Mouse (Mus musculus): ENCODE measurements around the gene Crcp.

The Crcp gene

GRCm38 (mm10) chr5:130059413-130060328 lies 30.6 kb downstream of the Crcp start:
- DNase-seq: peak in 1 of 2 experiments; percentile 37

GRCm38 (mm10) chr5:130060329-130060665 lies 31.2 kb downstream of the Crcp start:
- no peak for DNase-seq

- peak in 1 of 2 experiments; percentile 15 for DNase-seq
Measured at GRCm38 (mm10) chr5:130062096-130062495, 33.0 kb downstream of the Crcp start.

DNA sequence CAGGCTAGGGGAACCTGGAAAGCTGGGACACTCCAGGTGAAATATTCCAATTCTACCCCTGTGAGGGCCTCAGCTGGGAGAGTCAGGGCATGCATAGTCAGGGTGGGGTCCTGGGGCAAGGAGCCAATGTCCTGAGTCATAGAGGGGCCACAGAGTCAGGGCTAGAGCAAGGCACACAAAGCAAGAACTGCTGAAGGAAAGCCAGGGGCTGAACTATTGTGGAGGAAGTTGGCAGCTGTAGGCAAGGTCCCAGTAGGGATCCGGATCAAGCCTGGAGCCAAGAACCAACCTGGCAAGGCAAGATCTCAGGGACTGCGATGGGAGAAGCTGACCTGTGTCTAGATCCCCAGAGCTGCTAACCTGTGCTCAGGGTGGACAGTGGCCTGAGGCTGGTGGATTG lies 34.7 kb downstream of the Crcp start:
- DNase-seq: no peak

DNA sequence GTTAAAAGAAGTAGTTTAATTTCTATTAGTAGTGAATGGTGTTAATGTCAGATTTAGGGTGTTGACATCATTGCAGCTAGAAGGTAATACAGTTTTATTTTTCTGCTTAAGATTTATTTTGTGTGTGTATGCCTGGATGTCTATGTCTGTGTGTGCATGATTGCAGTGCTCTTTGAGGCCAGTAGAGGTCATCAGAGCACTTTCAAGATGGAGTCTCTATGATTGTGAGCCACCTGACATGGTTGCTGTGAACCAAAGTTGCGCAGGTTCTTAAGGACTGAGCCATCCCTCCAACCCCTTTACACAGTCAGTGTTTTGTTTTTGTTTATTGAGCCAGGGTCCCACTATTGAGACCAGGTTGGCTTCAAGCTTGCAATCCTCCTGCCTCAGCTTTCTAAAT lies 36.5 kb downstream of the Crcp start:
- DNase-seq: no peak

DNA sequence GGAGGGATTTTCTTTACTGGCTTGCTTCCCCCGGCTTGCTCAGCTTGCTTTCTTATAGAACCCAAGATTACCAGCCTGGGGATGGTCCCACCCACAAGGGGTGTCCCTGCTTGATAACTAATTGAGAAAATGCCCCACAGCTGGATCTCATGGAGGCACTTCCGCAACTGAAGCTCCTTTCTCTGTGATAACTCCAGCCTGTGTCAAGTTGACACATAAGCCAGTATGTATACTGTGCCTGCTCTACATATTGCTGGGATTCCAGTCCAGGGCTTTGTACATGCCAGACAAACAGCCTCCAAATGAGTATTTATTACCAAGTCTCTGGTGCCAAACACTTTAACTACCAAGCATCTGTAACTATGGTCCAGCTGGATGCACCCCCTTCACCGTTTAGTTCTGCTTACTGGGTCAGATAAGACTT lies 38.8 kb downstream of the Crcp start:
- DNase-seq: peak in 1 of 2 experiments; percentile 8

- no peak for DNase-seq
Measured at GRCm38 (mm10) chr5:130073026-130073425, 43.9 kb downstream of the Crcp start, which contains the start of gene Tpst1. Tpst1 (plus strand) TSS chr5:130073326.

GRCm38 (mm10) chr5:130074491-130074890 lies 45.4 kb downstream of the Crcp start:
- no peak for DNase-seq

GRCm38 (mm10) chr5:130076396-130076795 lies 47.3 kb downstream of the Crcp start:
- DNase-seq: no peak

- no peak for DNase-seq
Measured at GRCm38 (mm10) chr5:130078096-130078833, 49.2 kb downstream of the Crcp start.

DNA sequence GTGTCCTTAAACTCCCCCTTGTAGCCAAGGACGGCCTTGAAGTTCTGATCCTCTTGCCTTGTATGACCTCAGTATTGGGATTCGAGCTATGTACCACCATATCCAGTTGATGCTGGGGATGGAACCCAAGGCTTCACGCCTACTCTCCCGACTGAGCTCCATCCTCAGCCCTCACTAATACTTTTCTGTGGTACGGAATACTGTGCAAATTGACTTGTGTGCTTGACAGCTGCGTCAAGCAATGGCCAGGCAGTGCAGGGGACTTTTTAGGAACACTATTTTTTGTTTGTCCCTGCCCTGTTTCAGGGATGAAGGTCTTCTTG lies 49.7 kb downstream of the Crcp start:
- no peak for DNase-seq

DNA sequence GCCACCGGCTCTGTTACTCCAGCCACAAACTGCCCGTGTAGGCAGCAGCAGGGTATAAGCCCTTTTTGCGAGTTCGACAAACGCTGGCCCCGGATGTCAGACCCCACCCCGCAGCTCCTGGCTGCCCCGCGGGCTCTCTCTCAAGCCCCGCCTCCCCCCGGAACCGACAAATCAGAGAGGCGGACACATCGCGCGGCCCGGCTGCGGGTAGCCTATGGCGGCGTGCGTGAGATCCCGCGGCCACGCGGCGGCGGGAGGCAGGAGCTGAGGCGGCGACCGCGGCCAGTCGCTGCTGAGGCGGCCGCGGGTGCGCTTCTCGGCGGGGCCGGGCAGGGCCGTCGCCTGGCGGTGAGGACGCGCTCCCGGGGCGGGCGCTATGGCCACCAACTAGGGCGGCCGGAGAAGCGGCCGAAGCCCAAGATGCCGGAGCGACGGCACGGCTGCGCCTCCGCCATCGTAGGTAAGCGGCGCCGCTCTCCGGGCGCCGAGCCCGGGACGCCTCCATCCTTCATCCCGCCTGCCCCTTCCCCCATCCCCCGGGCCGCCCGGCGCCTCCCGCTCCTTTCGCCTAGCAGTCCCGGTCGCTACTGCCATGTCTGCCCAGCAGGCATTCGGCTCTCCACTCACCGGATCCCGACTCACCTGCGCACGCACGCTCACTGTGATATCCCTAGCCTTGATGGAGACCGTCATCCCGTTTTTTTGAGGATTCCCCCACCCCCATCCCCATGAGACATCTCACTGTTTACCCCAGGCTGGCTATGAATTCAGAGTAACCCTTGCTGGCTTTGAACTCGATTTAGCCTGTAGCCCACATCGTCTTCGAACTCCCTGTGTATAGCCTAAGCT lies 50.3 kb downstream of the Crcp start:
- DNase-seq: peak; percentile 96

GRCm38 (mm10) chr5:130080051-130080681 lies 51.1 kb downstream of the Crcp start:
- no peak for DNase-seq

DNA sequence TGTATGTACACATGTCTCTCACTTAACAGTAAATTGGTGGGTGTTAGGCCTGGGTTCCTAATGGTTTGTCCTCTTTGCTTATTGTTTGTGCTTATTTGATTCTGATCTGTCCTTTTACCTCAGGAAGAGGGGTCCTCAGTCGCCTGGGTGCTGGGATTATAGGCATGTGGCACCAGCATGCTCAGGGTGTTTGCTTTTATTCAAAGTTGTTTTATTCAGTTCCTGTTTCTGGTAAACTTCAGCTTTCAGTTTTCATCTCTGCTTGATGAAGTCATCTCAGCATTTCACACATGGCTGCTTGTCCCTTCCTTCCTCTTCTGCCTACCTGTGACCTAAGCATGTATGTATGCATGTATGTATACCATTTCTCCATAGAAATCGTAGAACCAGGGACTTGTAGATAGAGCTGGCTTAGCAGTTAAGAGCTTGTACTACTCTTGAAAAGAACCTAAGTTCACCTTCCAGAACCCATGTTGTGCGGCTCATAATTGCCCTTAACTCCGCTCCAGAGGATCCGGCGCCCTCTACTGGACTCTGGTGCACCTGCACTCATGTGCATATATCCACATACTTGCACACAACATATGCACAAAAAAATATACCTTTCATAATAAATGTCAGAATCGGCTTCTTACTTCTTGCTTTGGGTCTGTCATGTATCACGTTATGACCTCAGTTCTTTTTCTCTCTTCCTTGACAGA lies 52.2 kb downstream of the Crcp start:
- DNase-seq: no peak

GRCm38 (mm10) chr5:130082431-130082830 lies 53.3 kb downstream of the Crcp start:
- DNase-seq: no peak

DNA sequence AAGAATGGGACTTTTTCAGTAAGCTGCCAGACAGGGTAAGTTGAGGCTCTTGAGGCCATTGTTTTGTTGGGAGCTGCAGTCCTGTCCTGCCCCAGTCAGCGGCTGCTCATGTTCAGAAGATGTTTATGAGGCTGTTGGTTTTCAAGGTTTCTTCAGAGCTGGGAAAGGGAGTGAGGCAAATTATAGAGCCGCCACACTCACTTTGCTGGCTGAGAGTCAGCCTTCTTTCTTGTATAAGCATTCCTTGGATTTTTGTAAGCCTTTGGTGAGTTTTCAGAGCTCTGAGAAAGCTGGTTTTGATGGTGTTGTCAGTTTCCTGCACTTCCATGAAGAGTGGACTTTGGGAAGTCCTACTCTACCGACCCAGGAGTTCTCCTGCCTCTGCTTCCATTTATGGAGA lies 55.2 kb downstream of the Crcp start:
- no peak for DNase-seq

DNA sequence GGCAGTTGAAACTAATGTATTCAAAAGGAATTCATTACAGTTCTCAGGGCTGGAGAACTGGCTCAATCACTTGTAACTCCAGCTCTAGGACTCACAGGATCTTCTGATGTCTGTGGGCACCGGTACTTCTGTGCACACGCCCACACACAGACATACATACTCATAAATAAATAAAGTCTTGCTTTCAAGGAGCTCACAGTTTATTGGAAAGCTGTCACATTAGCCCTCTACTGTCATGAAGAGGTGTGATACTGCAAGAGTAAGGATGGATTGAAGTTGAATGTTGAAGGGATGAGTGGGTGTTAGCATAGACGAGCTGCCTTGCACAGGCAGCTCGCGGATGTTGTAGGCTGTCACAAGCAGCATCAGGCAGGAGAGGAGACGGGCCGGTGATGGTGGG lies 58.9 kb downstream of the Crcp start:
- no peak for DNase-seq

DNA sequence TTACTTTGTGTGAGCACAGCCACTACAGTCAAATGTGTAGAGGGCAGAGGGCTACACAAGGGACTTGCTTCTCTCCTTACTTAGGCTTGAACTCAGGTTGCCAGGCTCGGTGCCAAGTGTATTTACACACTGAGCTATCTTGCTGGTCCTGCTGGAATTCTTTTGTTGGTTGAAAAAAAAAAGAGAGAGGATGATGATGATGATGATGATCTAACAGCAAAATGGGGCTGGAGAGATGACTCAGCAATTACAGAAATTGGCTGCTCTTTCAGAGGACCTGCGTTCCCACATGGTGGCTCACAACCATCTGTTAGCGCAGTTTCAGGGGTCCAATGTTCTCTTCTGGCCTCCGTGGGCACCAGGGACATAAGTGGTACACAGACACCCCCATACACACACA lies 59.5 kb downstream of the Crcp start:
- DNase-seq: no peak

GRCm38 (mm10) chr5:130089177-130089576 lies 60.1 kb downstream of the Crcp start:
- DNase-seq: no peak

GRCm38 (mm10) chr5:130089626-130090393 lies 60.7 kb downstream of the Crcp start:
- DNase-seq: no peak

DNA sequence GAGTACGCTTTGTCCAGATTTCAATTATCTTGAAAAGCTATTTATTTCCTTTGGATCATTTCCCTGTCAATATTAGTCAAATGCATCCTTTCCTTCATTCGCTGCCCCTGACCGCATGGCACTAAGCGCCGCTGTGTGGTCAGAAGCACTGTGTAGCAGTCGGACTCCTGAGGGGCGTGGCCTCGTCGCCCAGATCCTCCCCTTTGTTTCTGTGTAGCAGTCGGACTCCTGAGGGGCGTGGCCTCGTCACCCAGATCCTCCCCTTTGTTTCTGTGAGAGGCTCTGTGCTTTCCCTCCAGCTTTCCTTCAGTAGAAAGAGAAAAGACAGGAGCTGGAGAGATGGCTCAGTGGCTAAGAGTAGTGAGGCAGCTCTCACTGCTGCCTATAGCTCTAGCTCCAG lies 67.7 kb downstream of the Crcp start:
- no peak for DNase-seq
